Mouse (Mus musculus) embryonic facial prominence, embryonic 13.5 days (tissue): ENCODE measurements around the gene Fuk. TPM values are rescaled to one million over a fixed set of nuclear protein-coding genes. Genes with fewer than 3 reads are reported as not detected.
"Not testable (repeated sequence)": the region's sequence is repeated elsewhere in the genome, so short reads cannot be mapped to it uniquely, and the experiment has no call there.

ENCODE experiments used
- ATAC-seq: fragments of 200-750 bp; cut with Nextera tagmentation; 2 replicates; pipeline ENCODE4 v1.8.0; 2017; ENCODE audit warnings: low read depth; ENCODE audit not compliant: insufficient number of reproducible peaks, insufficient read depth, low FRiP score, low TSS enrichment
- H3K27ac ChIP-seq: fragments of 300-500 bp; sonication (generic); 2 replicates; pipeline ENCODE4 v1.5.1; 2015; ENCODE audit warnings: moderate library complexity, mild to moderate bottlenecking, inconsistent platforms
- H3K27me3 ChIP-seq: fragments of 300-500 bp; sonication (generic); 2 replicates; pipeline ENCODE4 v1.6.1; 2015; ENCODE audit warnings: mild to moderate bottlenecking, inconsistent platforms
- H3K36me3 ChIP-seq: fragments of 300-500 bp; sonication (generic); 2 replicates; pipeline ENCODE4 v1.6.1; 2015; ENCODE audit warnings: mild to moderate bottlenecking, inconsistent platforms
- H3K4me1 ChIP-seq: fragments of 300-500 bp; sonication (generic); 2 replicates; pipeline ENCODE4 v1.6.1; 2015; ENCODE audit warnings: inconsistent platforms
- H3K4me2 ChIP-seq: fragments of 300-500 bp; sonication (generic); 2 replicates; pipeline ENCODE4 v1.6.1; 2015; ENCODE audit warnings: moderate library complexity, mild to moderate bottlenecking, inconsistent platforms
- H3K4me3 ChIP-seq: fragments of 300-500 bp; sonication (generic); 2 replicates; pipeline ENCODE4 v1.5.1; 2015; ENCODE audit warnings: mild to moderate bottlenecking, inconsistent platforms
- H3K9ac ChIP-seq: fragments of 300-500 bp; sonication (generic); 2 replicates; pipeline ENCODE4 v1.6.1; 2015; ENCODE audit warnings: mild to moderate bottlenecking, inconsistent platforms
- H3K9me3 ChIP-seq: fragments of 300-500 bp; sonication (generic); 2 replicates; pipeline ENCODE4 v1.6.1; 2016; ENCODE audit warnings: inconsistent platforms
- WGBS: fragments of 180-500 bp; shearing (Covaris S2); methylation state at CpG from one replicate; pipeline ENCODE4 v1.1.7; 2015; ENCODE audit warnings: mixed read lengths; 5-methylcytosine and 5-hydroxymethylcytosine counted together
- polyA plus RNA-seq: library from polyadenylated mRNA; unstranded; fragments of >200 nt; fragmentation: Nextera tagmentation; extraction: Ambion mirVana; gene quantifications from 2 replicates; pipeline ENCODE4 v1.2.1, GENCODE M21; 2015

The Fuk gene
- polyA plus RNA-seq, 1 experiment from 2014 or later: 15.2 TPM

DNA sequence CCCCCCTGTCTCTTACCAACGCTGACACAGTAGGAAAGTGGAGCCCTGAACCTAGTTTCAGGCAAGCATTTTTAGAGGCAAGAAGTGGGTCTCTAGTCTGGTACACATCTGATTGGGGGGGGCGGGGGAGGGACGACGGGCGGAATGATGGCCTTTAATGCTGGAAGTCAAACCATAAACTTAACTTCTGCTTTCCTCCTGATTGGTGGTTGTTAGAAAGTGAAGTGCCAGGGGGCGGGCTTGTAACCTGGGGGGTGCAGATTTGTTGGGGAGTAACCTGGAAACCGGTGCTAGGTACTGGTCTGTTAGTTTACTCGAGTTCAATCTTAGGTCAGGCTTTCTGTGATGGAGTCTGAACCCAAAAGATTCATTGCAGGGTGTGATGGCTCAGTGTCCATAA lies 16.2 kb upstream of the Fuk start:
- Histone ChIP-seq H3K4me2 (no peak overlapping the region), H3K4me1 (peaks cover 27% of the 10 kb centered on the region), H3K9me3 (no peaks in the 10 kb centered on the region), H3K27me3 (no peaks in the 10 kb centered on the region), H3K9ac (no peak overlapping the region), H3K36me3 (no peaks in the 10 kb centered on the region), H3K4me3 (no peak overlapping the region), H3K27ac (no peak overlapping the region)
- no peak for ATAC-seq
- WGBS: 74% methylated on average over 8 of the region's 8 CpGs

- WGBS: 85% methylated on average over 11 of the region's 11 CpGs
- H3K4me2 ChIP-seq: no peak overlapping the region
- no peaks in the 10 kb centered on the region for H3K36me3 ChIP-seq
- no peaks in the 10 kb centered on the region for H3K9me3 ChIP-seq
- H3K4me3 ChIP-seq: no peak overlapping the region
- ATAC-seq: no peak
- H3K27ac ChIP-seq: no peak overlapping the region
- H3K9ac ChIP-seq: no peak overlapping the region
- no peaks in the 10 kb centered on the region for H3K27me3 ChIP-seq
- H3K4me1 ChIP-seq: peaks cover 27% of the 10 kb centered on the region
Observed at GRCm38 (mm10) chr8:110918027-110918426, 15.7 kb upstream of the Fuk start.

GRCm38 (mm10) chr8:110917415-110917814 lies 15.1 kb upstream of the Fuk start:
- Histone ChIP-seq H3K4me2 (no peak overlapping the region), H3K9ac (no peak overlapping the region), H3K9me3 (no peaks in the 10 kb centered on the region), H3K27me3 (no peaks in the 10 kb centered on the region), H3K36me3 (no peaks in the 10 kb centered on the region), H3K4me3 (no peak overlapping the region), H3K27ac (no peak overlapping the region), H3K4me1 (peaks cover 27% of the 10 kb centered on the region)
- 57% methylated on average over 2 of the region's 2 CpGs for WGBS
- no peak for ATAC-seq

- no peaks in the 10 kb centered on the region for H3K9me3 ChIP-seq
- no peak overlapping the region for H3K9ac ChIP-seq
- H3K27ac ChIP-seq: no peak overlapping the region
- no peaks in the 10 kb centered on the region for H3K36me3 ChIP-seq
- H3K27me3 ChIP-seq: no peaks in the 10 kb centered on the region
- WGBS: 86% methylated on average over 15 of the region's 15 CpGs
- no peak for ATAC-seq
- no peak overlapping the region for H3K4me3 ChIP-seq
- H3K4me2 ChIP-seq: no peak overlapping the region
- no peaks in the 10 kb centered on the region for H3K4me1 ChIP-seq
Observed at GRCm38 (mm10) chr8:110911576-110912570, 9.6 kb upstream of the Fuk start.

DNA sequence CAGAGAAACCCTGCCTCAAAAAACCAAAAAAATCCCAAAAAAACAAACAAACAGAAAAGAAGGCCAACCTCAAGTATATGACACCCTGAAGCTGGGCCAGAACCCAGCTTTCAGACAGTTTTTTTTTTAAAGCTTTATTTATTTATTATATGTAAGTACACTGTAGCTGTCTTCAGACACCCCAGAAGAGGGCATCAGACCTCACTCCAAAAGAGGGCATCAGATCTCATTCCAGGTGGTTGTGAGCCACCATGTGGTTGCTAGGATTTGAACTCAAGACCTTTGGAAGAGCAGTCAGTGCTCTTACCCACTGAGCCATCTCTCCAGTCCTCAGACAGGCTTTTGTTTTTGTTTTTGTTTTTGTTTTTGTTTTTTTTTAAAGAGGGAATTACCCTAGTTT lies 7.6 kb upstream of the Fuk start:
- H3K4me2 ChIP-seq, H3K9me3 ChIP-seq, H3K4me3 ChIP-seq, H3K9ac ChIP-seq, ATAC-seq, H3K36me3 ChIP-seq, H3K4me1 ChIP-seq, H3K27me3 ChIP-seq, H3K27ac ChIP-seq: not testable (repeated sequence)

GRCm38 (mm10) chr8:110906682-110907081 lies 4.4 kb upstream of the Fuk start:
- H3K4me2 ChIP-seq: no peak overlapping the region
- H3K4me1 ChIP-seq: no peaks in the 10 kb centered on the region
- no peak overlapping the region for H3K27ac ChIP-seq
- WGBS: 87% methylated on average over 1 of the region's 1 CpGs
- no peak overlapping the region for H3K4me3 ChIP-seq
- no peaks in the 10 kb centered on the region for H3K27me3 ChIP-seq
- H3K9ac ChIP-seq: no peak overlapping the region
- no peak for ATAC-seq
- no peaks in the 10 kb centered on the region for H3K9me3 ChIP-seq
- H3K36me3 ChIP-seq: no peaks in the 10 kb centered on the region

- H3K9ac ChIP-seq: no peak overlapping the region
- no peak for ATAC-seq
- WGBS: 86% methylated on average over 6 of the region's 6 CpGs
- no peaks in the 10 kb centered on the region for H3K36me3 ChIP-seq
- H3K4me1 ChIP-seq: peaks cover 6% of the 10 kb centered on the region
- no peak overlapping the region for H3K4me2 ChIP-seq
- no peak overlapping the region for H3K4me3 ChIP-seq
- H3K27ac ChIP-seq: no peak overlapping the region
- H3K27me3 ChIP-seq: no peaks in the 10 kb centered on the region
- no peaks in the 10 kb centered on the region for H3K9me3 ChIP-seq
Observed at GRCm38 (mm10) chr8:110905404-110905803, 3.1 kb upstream of the Fuk start.

GRCm38 (mm10) chr8:110902579-110902965 lies 284 bp upstream of the Fuk start:
- Histone ChIP-seq H3K27me3 (no peaks in the 10 kb centered on the region), H3K27ac (no peak overlapping the region), H3K9ac (peak overlapping the region; percentile 80; the same call in 1 of the 2 replicates), H3K9me3 (no peaks in the 10 kb centered on the region), H3K4me1 (peaks cover 6% of the 10 kb centered on the region), H3K36me3 (peaks cover 19% of the 10 kb centered on the region), H3K4me2 (peak overlapping the region; percentile 61), H3K4me3 (peak overlapping the region; percentile 74)
- WGBS: 61% methylated on average over 2 of the region's 2 CpGs
- ATAC-seq: no peak

- WGBS: 72% methylated on average over 3 of the region's 3 CpGs
- H3K27ac ChIP-seq: no peak overlapping the region
- no peaks in the 10 kb centered on the region for H3K9me3 ChIP-seq
- H3K27me3 ChIP-seq: no peaks in the 10 kb centered on the region
- H3K9ac ChIP-seq: no peak overlapping the region
- peaks cover 23% of the 10 kb centered on the region for H3K36me3 ChIP-seq
- no peak overlapping the region for H3K4me3 ChIP-seq
- ATAC-seq: no peak
- peaks cover 6% of the 10 kb centered on the region for H3K4me1 ChIP-seq
- H3K4me2 ChIP-seq: no peak overlapping the region
Observed at GRCm38 (mm10) chr8:110901056-110901455, 1.2 kb downstream of the Fuk start.

DNA sequence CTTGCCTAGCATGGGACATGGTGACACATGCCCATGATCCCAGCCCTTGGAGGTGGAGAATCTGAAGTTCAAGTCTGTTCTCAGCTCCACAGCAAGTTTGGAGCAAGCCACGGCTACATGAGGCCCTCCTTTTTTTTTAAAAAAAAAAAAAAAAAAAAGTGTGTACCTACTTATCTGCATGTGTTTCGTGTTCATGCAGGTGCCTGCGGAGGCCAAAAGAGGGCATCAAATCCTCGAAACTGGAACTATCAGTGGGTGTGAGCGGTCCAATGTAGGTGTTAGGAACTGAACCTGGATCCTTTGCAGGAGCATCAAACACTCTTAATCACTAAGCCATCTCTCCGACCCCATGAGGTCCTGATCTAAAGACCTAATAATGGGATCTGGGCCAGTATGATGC lies 4.8 kb downstream of the Fuk start:
- Histone ChIP-seq H3K9ac (no peak overlapping the region), H3K9me3 (no peaks in the 10 kb centered on the region), H3K4me2 (no peak overlapping the region), H3K36me3 (peaks cover 44% of the 10 kb centered on the region), H3K4me1 (peaks cover 6% of the 10 kb centered on the region), H3K27me3 (no peaks in the 10 kb centered on the region), H3K4me3 (no peak overlapping the region), H3K27ac (no peak overlapping the region)
- ATAC-seq: no peak
- 89% methylated on average over 6 of the region's 6 CpGs for WGBS

DNA sequence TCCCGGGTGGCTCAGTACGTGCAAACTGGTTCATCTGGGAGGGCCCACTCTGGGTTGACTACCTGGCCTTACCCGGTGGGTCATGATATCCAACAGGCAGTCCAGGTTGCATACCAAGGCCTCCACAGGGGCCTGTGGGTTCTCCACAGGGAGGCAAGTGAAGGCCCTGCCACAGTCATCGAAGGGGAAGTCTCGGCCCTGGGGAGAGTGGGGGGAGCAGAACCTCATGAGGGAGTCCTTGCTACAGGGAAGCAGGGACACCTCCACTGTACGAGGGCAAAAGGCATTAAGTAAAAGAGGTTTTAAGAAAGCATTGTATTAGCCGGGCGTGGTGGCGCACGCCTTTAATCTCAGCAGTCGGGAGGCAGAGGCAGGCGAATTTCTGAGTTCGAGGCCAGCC lies 6.5 kb downstream of the Fuk start:
- ATAC-seq: no peak
- Histone ChIP-seq H3K4me1 (peaks cover 3% of the 10 kb centered on the region), H3K4me3 (no peak overlapping the region), H3K4me2 (no peak overlapping the region), H3K27me3 (no peaks in the 10 kb centered on the region), H3K27ac (no peak overlapping the region), H3K9ac (no peak overlapping the region), H3K36me3 (peaks cover 57% of the 10 kb centered on the region), H3K9me3 (no peaks in the 10 kb centered on the region)
- 93% methylated on average over 13 of the region's 13 CpGs for WGBS

- Histone ChIP-seq H3K27ac (no peak overlapping the region), H3K4me1 (no peaks in the 10 kb centered on the region), H3K9me3 (no peaks in the 10 kb centered on the region), H3K4me2 (no peak overlapping the region), H3K9ac (no peak overlapping the region), H3K36me3 (peaks cover 62% of the 10 kb centered on the region), H3K27me3 (no peaks in the 10 kb centered on the region), H3K4me3 (no peak overlapping the region)
- WGBS: 86% methylated on average over 8 of the region's 9 CpGs
- no peak for ATAC-seq
Observed at GRCm38 (mm10) chr8:110895254-110895653, 7.0 kb downstream of the Fuk start.
